Mouse (Mus musculus) olfactory bulb, adult 2 months (tissue): ENCODE results near the gene Gm42791.

Experiments
- CTCF ChIP-seq: fragments of 200-500 bp; IDR thresholded peaks from 2 replicates; pipeline ENCODE4 v1.5.1; 2012; ENCODE audit warnings: low read depth, mild to moderate bottlenecking, low read length, moderate library complexity; ENCODE audit not compliant: insufficient read depth
- POLR2A ChIP-seq: fragments of 200-500 bp; IDR thresholded peaks from 2 replicates; pipeline ENCODE4 v1.6.1; 2012; ENCODE audit warnings: mild to moderate bottlenecking, low read depth, low read length, moderate library complexity; ENCODE audit not compliant: insufficient read depth

DNA sequence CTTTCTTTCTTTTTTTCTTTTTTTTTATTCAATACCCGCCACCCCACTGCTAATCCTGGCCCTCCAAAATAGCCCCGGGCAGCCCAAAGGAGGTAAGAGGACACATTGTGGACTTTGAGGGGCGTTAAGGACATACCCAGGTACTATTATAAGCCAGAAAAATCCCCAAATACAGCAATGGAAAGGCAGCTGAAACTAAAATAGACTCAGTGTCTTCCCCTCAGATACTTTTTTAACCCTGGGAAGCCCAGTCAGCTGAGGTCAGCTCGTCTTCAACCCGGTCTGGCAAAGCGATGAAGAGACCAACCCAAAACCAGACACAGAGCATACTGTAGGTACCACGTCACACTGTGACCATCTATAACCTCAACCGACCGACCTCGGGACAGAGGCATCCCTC is 51.5 kb downstream of the Gm42791 start:
- TF ChIP-seq CTCF (no peak), POLR2A (no peak)
